Mouse (Mus musculus): ENCODE measurements around the gene Lman2l.

- TF ChIP-seq POLR2A (IDR thresholded peaks at IDR 0.05; ENCODE audit: low read depth, low read length) (no peak), CTCF (conservative IDR thresholded peaks at IDR 0.05; ENCODE audit: insufficient read depth, insufficient read length, low read depth, low read length) (no peak)
Measured at GRCm38 (mm10) chr1:36493299-36493698, 48.2 kb upstream of the Lman2l start.

Data from kidney, adult 2 months (tissue).